Mouse (Mus musculus) cerebellum, postnatal 10 days (tissue): ENCODE data around the gene Ikzf1.

Source experiments
- DNase-seq, 2 experiments: peaks; one replicate each; pipeline ENCODE4 v3.0.0; 2021; ENCODE audit warnings: mixed read lengths in 2 of 2

Gene Ikzf1

GRCm38 (mm10) chr11:11766736-11767135, 81.9 kb downstream of the Ikzf1 start:
- no peak for DNase-seq

GRCm38 (mm10) chr11:11768057-11768456, 83.3 kb downstream of the Ikzf1 start:
- DNase-seq, result no peak

- no peak for DNase-seq
Measured at GRCm38 (mm10) chr11:11769281-11769680, 84.5 kb downstream of the Ikzf1 start.

- DNase-seq, result no peak
Measured at GRCm38 (mm10) chr11:11770691-11771090, 85.9 kb downstream of the Ikzf1 start.

GRCm38 (mm10) chr11:11772196-11772595, 87.4 kb downstream of the Ikzf1 start:
- no peak for DNase-seq

- no peak for DNase-seq
Measured at GRCm38 (mm10) chr11:11774384-11774783, 89.6 kb downstream of the Ikzf1 start.

DNA sequence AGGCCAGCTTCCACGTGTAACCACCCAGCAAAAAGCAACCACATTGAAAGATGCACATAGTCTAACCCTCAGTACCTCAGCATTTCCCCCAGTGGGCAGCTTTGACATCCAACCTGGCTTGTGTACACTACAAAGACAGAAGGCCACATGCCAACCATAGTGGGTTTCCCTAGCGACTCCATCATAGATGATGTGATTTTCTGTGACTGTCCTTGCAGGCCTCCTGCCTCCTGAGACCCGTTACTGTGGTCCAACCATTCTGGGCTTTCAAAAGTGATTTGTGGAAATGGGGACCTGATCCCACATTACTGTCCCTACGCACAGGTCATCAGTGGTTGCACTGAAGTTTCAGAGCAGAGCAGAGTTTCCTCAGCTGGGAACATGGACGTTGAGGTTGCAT, 90.1 kb downstream of the Ikzf1 start:
- DNase-seq, result no peak

DNA sequence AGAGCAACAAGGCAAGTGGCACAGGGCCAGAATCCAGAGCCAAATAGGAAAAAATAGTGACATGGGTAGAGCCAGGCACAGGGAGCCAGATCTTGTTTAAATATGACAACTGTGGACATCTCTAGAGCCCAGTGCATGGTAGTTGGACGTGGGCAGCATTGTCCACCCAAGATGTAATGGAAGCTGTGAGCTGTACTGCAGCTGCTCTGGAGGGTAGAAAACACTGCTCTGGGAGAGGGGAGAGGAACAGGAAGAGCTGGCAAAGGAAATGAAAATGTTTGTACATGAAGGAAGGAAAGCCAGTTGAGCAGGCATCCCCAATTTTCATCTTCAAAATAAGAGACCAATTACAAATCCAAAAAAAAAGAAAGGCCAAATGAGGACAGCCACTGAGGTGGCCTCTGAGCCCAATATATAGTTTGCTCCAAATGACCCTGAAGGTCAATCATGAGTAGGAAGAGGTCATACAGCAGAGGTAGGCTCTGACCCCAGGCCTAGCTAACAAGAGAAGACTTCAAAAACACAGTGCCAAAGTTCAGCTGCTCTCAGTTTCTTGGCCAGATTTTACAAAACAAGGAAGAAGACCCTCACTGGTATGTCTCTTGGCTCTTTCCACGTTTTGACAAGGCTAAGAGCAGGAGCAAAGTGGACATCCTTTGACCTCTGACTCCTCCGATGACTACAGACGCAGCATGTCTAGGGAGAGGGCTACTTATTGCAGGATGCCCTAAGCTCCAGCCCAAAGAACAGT, 91.4 kb downstream of the Ikzf1 start:
- peak in 1 of 2 experiments; percentile 7 for DNase-seq

DNA sequence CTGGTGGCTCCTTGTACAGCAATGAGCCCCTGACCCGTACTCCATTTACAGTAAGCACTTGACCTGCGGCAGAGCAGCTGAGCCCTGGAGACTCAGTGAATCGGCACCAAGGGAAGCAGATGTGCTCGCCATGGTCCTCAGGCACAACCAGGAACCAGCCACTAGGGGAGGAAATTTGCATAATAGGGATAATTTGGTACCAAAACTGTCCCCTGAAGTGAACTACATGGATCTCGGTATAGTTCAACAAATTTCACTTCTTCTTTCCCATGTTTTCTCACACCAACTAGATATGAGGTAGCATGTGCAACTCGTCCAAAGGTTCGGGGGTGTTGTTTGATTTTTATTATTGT, 92.0 kb downstream of the Ikzf1 start:
- DNase-seq, result no peak

DNA sequence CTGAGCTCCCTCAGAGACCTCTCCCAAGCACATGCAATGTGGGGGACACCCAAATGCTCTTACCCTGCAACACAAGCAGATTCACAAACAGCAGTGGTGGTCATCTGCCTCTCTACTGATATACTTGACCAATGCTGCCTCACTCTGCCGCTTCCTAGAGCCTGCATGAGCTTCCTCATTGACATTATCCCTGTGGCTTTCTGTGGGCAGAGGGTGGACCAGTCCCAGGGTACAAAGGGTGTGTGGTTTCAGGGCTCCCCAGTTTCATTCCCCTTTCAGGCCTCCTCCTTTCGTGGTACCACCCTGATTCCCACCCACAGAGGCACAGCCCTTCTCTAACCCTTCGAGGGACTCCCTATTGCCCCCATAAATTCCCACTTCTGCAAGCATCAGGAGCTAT, 92.4 kb downstream of the Ikzf1 start:
- no peak for DNase-seq

DNA sequence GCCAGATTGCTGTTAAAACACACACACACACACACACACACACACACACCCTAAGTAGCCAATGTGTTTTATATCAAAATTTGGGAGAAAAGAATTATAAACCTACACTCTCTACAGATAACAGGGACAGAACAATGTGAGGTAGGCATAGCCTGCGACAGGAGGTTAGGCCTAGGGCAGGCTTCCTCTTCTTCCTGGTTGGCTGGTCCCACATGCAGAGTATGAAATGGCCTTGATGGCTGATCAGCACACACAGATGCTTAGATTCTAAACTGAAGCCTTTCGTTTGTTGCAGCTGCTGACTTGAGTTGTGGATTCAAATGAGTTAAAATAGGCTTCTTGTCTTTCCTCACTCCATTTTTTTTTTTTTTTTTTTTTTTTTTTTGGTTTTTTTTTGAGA, 93.0 kb downstream of the Ikzf1 start:
- DNase-seq, result no peak

DNA sequence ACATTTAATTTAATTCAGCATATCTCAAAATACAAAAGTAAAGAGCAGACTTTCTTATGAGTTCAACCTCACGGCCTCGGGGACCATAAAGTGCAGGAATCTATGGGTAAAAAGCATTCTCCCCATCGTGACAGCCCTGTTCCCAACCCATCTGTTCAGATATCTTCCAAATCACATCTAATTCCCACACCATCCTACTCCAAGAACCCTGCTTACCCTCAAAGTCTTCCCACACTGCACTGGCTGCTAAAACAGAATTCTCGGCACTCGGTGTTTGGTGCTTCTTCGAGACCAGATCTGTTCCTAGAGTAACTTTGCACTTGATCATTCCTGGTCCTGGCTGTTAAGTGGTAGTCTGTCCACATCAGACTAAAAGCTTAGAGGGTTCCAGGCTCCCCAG, 93.5 kb downstream of the Ikzf1 start:
- no peak for DNase-seq

DNA sequence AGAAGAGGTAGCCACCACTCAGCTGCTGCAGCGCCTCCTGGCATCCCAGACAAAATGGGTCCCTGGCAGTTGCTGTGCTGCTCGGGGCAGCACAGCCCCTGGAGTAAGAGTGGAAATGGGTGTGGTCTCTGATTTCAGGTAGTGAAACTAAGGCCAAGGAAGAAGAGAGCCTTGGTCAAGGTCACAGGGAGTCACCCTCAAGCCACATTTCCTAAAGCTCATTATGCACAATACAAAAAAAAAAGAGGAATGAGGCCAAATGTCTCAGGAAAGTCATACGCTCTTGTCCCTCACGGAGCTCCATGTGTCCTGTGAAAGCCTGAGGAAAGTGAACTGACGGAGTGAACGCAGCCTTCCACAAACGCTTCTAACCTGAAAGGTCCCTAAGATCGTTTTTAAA, 96.9 kb downstream of the Ikzf1 start:
- no peak for DNase-seq

GRCm38 (mm10) chr11:11785457-11785856, 100.7 kb downstream of the Ikzf1 start:
- DNase-seq, result no peak

GRCm38 (mm10) chr11:11788521-11788974, 103.7 kb downstream of the Ikzf1 start:
- peak; percentile 87 to 91 for DNase-seq

DNA sequence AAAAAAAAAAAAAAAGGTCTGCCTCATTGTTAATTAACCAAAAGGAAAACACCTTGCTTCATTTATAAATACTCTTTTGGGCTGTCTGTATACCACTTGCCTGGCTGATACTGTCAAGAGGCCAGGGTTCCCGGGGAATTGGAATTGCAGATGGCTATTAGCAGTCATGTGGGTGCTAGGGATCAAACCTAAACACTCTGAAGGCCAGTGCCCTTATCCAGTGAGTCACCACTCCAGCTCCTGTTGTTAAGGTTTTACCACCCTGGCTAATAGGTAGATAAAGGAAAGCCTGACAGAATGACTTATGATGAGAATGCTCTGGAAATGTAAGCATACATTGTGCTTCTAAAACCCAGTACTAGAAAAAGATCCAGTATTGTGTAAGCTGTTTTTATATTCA, 109.8 kb downstream of the Ikzf1 start:
- no peak for DNase-seq

GRCm38 (mm10) chr11:11798690-11799089, 113.9 kb downstream of the Ikzf1 start:
- DNase-seq, result no peak

GRCm38 (mm10) chr11:11800304-11800703, 115.5 kb downstream of the Ikzf1 start:
- no peak for DNase-seq

- DNase-seq, result no peak
Measured at GRCm38 (mm10) chr11:11801067-11801466, 116.3 kb downstream of the Ikzf1 start.

DNA sequence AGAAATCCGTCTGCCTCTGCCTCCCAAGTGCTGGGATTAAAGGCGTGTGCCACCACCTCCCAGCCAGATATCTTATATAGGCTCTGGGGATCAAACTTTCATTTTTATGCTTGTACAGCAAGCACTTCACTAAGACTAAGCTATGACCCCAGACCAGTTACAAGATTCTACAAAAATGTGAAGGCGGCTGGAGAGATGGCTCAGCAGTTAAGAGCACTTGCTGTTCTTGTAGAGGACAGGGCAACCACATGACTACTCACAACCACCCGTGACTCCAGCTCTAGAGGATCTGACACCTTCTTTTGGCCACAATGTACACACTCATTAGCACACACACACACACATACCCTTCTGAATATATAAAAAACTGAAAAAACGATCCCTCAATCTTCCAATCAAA, 119.6 kb downstream of the Ikzf1 start:
- DNase-seq, result no peak

DNA sequence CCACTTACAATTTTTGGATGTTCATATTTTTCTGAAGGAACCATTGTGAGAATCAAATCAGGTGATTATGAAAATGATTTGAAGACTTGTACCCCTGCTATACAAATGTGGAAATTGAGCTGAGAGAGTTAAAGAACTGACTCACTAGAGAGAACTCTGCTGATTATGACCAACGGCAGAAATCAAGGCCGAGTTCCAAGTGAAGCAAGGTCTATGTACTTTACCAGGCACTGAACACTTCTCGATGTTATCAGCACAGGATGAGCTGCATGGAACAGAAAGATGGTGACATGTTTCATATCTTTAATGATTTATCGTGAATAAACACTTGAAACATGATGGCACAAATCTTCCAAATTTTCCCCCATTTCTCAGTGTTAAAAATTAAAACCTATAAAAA, 121.1 kb downstream of the Ikzf1 start:
- DNase-seq, result no peak

GRCm38 (mm10) chr11:11808035-11808819, 123.4 kb downstream of the Ikzf1 start:
- no peak for DNase-seq

DNA sequence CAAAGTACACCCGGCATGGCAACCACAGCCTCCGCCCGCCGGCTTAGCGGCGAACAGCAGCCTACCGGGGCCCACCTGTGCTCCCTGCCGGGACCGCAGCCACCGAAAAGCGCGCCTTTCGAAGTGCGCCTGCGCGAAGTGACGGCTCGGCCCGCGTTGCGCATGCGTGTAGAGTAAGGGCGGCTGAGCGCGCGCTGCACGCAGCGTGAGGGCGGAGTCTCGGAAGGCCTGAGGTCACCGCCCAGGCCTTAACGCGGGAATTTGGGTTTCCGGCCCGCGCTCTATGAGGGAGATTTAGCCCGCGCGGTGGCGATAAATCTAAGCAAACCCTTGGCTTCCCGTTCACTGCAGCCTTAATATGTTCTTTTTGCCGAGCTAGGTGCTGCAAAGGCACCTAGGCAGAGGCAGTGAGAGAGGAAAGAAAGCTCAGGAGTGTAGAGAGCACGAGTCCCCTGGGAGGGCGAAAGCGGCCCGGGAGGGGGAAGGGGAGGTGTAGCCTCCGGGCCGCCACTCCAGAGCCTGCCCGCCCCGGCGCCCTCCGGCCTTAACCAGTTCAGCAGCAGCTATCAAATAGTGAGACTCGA, 124.1 kb downstream of the Ikzf1 start, which contains the start of gene Fignl1:
Gene Fignl1 (minus strand): TSS at position 143 of the 584 bp plus-strand sequence.
- DNase-seq, result peak; percentile 98
